Mouse (Mus musculus) heart, embryonic 14.5 days (tissue): Measurements from ENCODE around the gene Srr. TPM values are rescaled to one million over a fixed set of nuclear protein-coding genes. Genes with fewer than 3 reads are reported as not detected.
A peak's percentile ranks its signal among the peaks of the same experiment; 100 is the strongest.

ENCODE experiments used
- ATAC-seq: fragments of 200-750 bp; cut with Nextera tagmentation; 2 replicates; pipeline ENCODE4 v1.8.0; 2017; ENCODE audit warnings: low read depth, moderate TSS enrichment; ENCODE audit not compliant: insufficient number of reproducible peaks, insufficient read depth, low FRiP score
- H3K27ac ChIP-seq, 2 experiments: fragments of 200-500 bp in 1 of 2; fragments of 300-500 bp in 1 of 2; sonication (generic) in 1 of 2; replicated peaks in 1 of 2; 2 replicates each; pipeline ENCODE4 v1.5.1; 2012 to 2014; ENCODE audit warnings: low read depth in 2 of 2, low read length in 2 of 2, control low read depth in 1 of 2, mild to moderate bottlenecking in 1 of 2, mixed read lengths in 1 of 2; ENCODE audit not compliant: control insufficient read depth in 1 of 2, insufficient read depth in 1 of 2
- H3K27me3 ChIP-seq: fragments of 300-500 bp; sonication (generic); 2 replicates; pipeline ENCODE4 v1.6.1; 2014; ENCODE audit warnings: mild to moderate bottlenecking, low read length, control low read depth; ENCODE audit not compliant: control insufficient read depth, insufficient read depth
- H3K36me3 ChIP-seq: fragments of 300-500 bp; sonication (generic); 2 replicates; pipeline ENCODE4 v1.6.1; 2014; ENCODE audit warnings: mild to moderate bottlenecking, control low read depth, low read length, mixed read lengths; ENCODE audit not compliant: control insufficient read depth, insufficient read depth
- H3K4me1 ChIP-seq, 2 experiments: fragments of 200-500 bp in 1 of 2; fragments of 300-500 bp in 1 of 2; sonication (generic) in 1 of 2; 2 replicates each; pipeline ENCODE4 v1.6.1; 2012 to 2014; ENCODE audit warnings: low read length in 2 of 2, control low read depth in 1 of 2, mixed read lengths in 1 of 2; ENCODE audit not compliant: control insufficient read depth in 2 of 2, insufficient read depth in 2 of 2
- H3K4me2 ChIP-seq: fragments of 300-500 bp; sonication (generic); 2 replicates; pipeline ENCODE4 v1.6.1; 2014; ENCODE audit warnings: mild to moderate bottlenecking, low read length
- H3K4me3 ChIP-seq, 2 experiments: fragments of 200-500 bp in 1 of 2; fragments of 300-500 bp in 1 of 2; sonication (generic) in 1 of 2; 2 replicates each; pipeline ENCODE4 v1.5.1; 2012 to 2014; ENCODE audit warnings: low read length in 2 of 2, mild to moderate bottlenecking in 2 of 2, control low read depth in 1 of 2, low read depth in 1 of 2, moderate library complexity in 1 of 2; ENCODE audit not compliant: control insufficient read depth in 1 of 2, insufficient read depth in 1 of 2
- H3K9ac ChIP-seq: fragments of 300-500 bp; sonication (generic); 2 replicates; pipeline ENCODE4 v1.6.1; 2014; ENCODE audit warnings: mild to moderate bottlenecking, low read length
- H3K9me3 ChIP-seq: fragments of 300-500 bp; sonication (generic); 2 replicates; pipeline ENCODE4 v1.6.1; 2016; ENCODE audit warnings: low read length, control low read depth; ENCODE audit not compliant: control insufficient read depth
- WGBS: fragments of 180-500 bp; shearing (Covaris S2); extraction: QIAGEN DNeasy Blood & Tissue Kit; methylation state at CpG from one replicate; pipeline ENCODE4 v1.1.7; 2014; 5-methylcytosine and 5-hydroxymethylcytosine counted together
- polyA plus RNA-seq: library from polyadenylated mRNA; unstranded; fragments of >200 nt; fragmentation: Nextera tagmentation; extraction: Ambion mirVana; gene quantifications from 2 replicates; pipeline ENCODE4 v1.2.1, GENCODE M21; 2014

The Srr gene
- polyA plus RNA-seq, 1 experiment from 2014 or later: 19.1 TPM

DNA sequence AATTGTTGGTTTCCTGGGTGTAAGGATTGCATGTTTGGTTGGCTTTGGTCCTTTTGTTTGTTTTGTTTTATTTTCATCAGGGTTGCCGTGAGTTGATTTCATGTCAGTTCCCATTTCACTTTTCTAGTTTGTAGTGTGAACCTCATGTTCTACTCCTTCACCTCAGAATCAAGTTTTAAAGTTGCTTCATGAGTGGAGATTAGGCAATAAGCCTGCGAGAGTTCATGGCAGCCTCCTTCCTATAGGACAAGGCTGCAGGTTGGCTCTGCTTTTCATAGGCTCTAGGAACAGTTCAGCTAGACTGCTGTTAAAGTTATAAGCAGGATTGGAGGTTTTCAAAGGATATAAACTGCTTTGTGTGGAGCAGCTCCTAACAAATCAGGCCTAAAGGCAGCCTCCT is 33.8 kb upstream of the Srr start:
- Histone ChIP-seq H3K4me2 (no peak overlapping the region), H3K9me3 (no peaks in the 10 kb centered on the region), H3K4me1 (peaks cover 0 to 11% of the 10 kb centered on the region in 2 experiments; a peak in 2 of 4 replicates), H3K9ac (no peak overlapping the region), H3K27ac (no peak overlapping the region), H3K4me3 (no peak overlapping the region), H3K36me3 (peaks cover 19% of the 10 kb centered on the region), H3K27me3 (no peaks in the 10 kb centered on the region)
- 76% methylated on average over 2 of the region's 2 CpGs for WGBS
- ATAC-seq: no peak

DNA sequence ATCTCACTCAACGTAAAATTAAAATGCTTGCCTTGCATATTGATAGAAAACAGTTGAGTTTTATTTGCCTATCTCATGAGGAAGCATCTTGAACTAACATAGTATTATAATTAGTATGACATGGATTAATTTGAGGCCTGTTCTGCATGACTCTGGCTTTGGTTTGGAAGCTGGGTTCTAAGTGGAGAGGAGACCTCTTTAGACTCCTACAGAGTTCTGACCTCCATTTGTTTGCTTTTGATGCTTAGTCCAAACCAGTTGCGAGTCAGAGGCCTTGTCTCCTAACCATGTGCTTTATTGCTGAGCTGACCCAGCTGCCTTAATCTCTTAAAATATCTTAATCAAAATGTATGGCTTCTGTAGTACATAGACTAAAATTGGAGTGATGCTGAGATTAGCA is 31.9 kb upstream of the Srr start:
- H3K27me3 ChIP-seq: no peaks in the 10 kb centered on the region
- no peak for ATAC-seq
- peaks cover 0 to 5% of the 10 kb centered on the region in 2 experiments; a peak in 1 of 4 replicates for H3K4me1 ChIP-seq
- H3K4me3 ChIP-seq: no peak overlapping the region
- WGBS: 94% methylated on average over 2 of the region's 2 CpGs
- H3K27ac ChIP-seq: no peak overlapping the region
- peaks cover 30% of the 10 kb centered on the region for H3K36me3 ChIP-seq
- H3K4me2 ChIP-seq: no peak overlapping the region
- H3K9ac ChIP-seq: no peak overlapping the region
- no peaks in the 10 kb centered on the region for H3K9me3 ChIP-seq

DNA sequence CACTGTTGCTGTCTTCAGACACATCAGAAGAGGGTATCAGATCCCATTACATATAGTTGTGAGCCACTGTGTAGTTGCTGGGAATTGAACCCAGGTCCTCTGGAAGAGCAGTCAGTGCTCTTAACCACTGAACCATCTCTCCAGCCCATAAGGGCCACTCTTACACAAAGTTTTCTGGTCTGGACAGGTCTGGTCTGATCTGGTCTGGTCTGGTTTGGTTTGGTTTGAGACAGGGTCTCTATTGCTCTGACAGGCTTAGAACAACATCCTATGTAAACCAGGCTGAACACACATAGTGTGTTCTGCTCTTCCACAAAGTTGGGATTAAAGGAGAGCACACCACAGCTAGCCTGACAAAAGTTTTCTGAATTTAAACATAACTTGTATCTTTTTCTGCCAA is 30.3 kb upstream of the Srr start:
- no peak overlapping the region for H3K9ac ChIP-seq
- H3K4me3 ChIP-seq: no peak overlapping the region
- no peak overlapping the region for H3K4me2 ChIP-seq
- no peaks in the 10 kb centered on the region for H3K27me3 ChIP-seq
- H3K27ac ChIP-seq: no peak overlapping the region
- no peak for ATAC-seq
- peaks cover 37% of the 10 kb centered on the region for H3K36me3 ChIP-seq
- H3K4me1 ChIP-seq: peaks cover 0 to 5% of the 10 kb centered on the region in 2 experiments; a peak in 1 of 4 replicates
- no peaks in the 10 kb centered on the region for H3K9me3 ChIP-seq

DNA sequence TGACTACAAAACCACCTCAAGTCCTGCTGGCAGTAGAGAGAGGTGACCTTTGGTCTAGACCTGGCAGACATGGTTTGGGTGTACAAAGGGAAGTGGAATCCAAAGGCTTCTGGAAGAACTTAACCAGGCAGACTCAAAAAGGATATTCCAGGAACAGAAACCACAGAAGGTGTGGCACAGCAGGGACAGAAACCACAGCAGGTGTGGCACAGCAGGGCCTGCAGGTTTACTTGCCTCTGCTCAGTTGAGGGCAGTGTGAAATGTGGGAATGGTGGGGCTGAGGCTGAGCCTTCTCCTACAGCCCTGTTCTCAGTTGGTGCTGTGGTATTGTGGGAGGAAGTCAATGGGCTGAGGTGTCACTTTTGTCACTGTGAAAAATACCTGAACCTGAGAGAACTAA is 29.2 kb upstream of the Srr start:
- Histone ChIP-seq H3K4me3 (no peak overlapping the region), H3K27me3 (no peaks in the 10 kb centered on the region), H3K4me1 (peaks cover 0 to 4% of the 10 kb centered on the region in 2 experiments; a peak in 1 of 4 replicates), H3K4me2 (no peak overlapping the region), H3K9me3 (no peaks in the 10 kb centered on the region), H3K9ac (no peak overlapping the region), H3K27ac (no peak overlapping the region), H3K36me3 (peaks cover 43% of the 10 kb centered on the region)
- ATAC-seq: no peak

DNA sequence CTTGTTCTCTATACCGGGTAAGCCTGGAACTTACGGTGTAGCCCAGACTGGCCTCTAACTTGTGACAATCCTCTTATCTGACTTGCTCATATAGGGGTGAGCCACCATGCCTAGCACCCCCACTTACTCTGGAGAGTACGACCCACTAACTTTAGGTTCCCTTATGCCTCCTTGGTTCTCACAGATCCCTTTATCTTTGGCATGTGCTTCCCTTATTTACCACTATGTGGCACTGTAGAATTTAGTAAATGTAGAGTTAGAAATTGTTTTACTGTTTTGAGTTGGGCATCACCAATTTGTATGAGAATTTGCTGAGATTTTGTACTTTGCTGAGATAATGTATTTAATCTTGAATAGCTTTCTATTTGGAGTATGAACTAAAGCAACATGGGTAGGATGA is 20.6 kb upstream of the Srr start:
- ATAC-seq: 0 out of 2 replicates have a peak, but pooled peaks have one; percentile 17
- H3K36me3 ChIP-seq: peaks cover 68% of the 10 kb centered on the region
- WGBS: 70% methylated on average over 3 of the region's 3 CpGs

DNA sequence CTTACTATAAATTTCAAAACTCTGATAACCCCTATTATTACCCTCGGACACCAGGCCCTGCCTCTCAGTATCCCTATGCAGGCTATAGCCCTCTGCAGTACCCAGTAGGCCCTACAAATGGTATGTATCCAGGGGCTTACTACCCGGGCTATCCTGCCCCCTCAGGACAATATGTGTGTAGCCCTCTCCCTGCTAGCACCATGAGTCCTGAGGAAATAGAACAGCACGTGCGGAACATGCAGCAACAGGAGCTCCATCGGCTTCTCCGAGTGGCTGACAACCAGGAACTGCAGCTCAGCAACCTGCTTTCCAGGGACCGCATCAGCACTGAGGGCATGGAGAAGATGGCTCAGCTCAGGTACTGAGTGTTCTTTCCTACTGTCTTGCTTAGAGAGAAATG is 4.6 kb upstream of the Srr start:
- Histone ChIP-seq H3K27ac (no peak overlapping the region), H3K4me1 (peaks cover 0 to 13% of the 10 kb centered on the region in 2 experiments; a peak in 2 of 4 replicates), H3K27me3 (no peaks in the 10 kb centered on the region), H3K9me3 (no peaks in the 10 kb centered on the region), H3K4me3 (no peak overlapping the region), H3K36me3 (peaks cover 57% of the 10 kb centered on the region), H3K9ac (no peak overlapping the region), H3K4me2 (no peak overlapping the region)
- WGBS: 93% methylated on average over 7 of the region's 7 CpGs
- ATAC-seq: no peak

More for the DNA sequence above, 20.6 kb upstream of the Srr start:
- no peak overlapping the region for H3K4me2 ChIP-seq
- no peaks in the 10 kb centered on the region for H3K4me1 ChIP-seq
- H3K9ac ChIP-seq: no peak overlapping the region
- H3K27me3 ChIP-seq: no peaks in the 10 kb centered on the region
- H3K4me3 ChIP-seq: no peak overlapping the region
- no peak overlapping the region for H3K27ac ChIP-seq
- no peaks in the 10 kb centered on the region for H3K9me3 ChIP-seq

DNA sequence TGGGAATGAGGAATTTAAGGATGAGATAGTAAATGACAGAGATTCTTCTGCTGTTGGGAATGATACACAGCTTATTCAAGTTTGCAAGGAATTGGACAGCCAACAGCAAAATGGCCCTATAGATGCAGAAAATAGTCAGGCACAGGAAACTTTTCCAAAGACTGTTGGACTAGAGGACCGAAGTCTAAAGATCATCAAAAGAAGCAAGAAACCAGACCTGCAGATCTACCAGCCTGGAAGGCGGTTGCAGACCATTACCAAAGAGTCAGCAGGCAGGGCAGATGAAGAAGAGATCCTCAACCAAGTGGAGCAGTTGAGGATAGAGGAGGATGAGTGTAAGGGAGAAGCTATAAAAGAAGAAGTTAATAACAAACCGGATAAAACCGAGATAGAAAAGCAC is 3.4 kb upstream of the Srr start:
- Histone ChIP-seq H3K27ac (no peak overlapping the region), H3K9ac (no peak overlapping the region), H3K27me3 (no peaks in the 10 kb centered on the region), H3K9me3 (no peaks in the 10 kb centered on the region), H3K4me3 (no peak overlapping the region), H3K36me3 (peaks cover 44% of the 10 kb centered on the region), H3K4me2 (no peak overlapping the region), H3K4me1 (peaks cover 0 to 20% of the 10 kb centered on the region in 2 experiments; a peak in 2 of 4 replicates)
- 92% methylated on average over 4 of the region's 4 CpGs for WGBS
- no peak for ATAC-seq

DNA sequence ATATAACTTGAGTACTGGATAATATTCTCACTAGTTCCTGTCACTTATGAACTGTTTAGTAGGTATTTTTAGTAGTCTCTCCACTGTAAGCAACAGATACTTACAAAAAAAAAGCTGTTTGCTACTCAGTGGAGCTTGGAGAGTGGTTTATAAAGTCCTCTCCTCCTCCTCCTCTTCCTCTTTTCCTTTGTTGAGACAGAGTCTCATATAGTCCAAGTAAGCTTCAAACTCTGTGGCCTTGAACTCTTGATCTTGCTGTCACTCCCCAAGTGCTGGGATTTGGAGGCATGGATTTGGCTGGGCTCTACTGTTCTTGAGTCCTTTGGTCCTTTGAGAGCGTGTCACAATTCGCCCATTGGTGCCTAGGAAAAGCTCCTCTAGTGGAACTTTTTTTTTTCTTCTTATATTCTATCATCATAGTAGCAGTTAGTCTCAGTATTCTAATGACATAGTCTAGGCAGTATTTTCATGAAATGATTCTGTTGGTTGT is 1.5 kb upstream of the Srr start:
- 88% methylated on average over 2 of the region's 2 CpGs for WGBS
- ATAC-seq: no peak
- Histone ChIP-seq H3K9ac (peak overlapping the region; percentile 95), H3K4me1 (peaks cover 0 to 20% of the 10 kb centered on the region in 2 experiments; a peak in 2 of 4 replicates), H3K4me3 (peak overlapping the region in 1 of 2 experiments; percentile 88; a peak in 2 of 4 replicates), H3K27me3 (no peaks in the 10 kb centered on the region), H3K36me3 (peaks cover 26% of the 10 kb centered on the region), H3K9me3 (no peaks in the 10 kb centered on the region), H3K27ac (0 out of 4 replicates have a peak overlapping the region, but pooled peaks of 1 of the 2 experiments have one; percentile 98), H3K4me2 (peak overlapping the region; percentile 73)
